Mouse (Mus musculus) kidney, adult 2 months (tissue): ENCODE results near the gene Nptxr.

Experiments
- CTCF ChIP-seq: fragments of 200-500 bp; conservative IDR thresholded peaks from 2 replicates; pipeline ENCODE4 v1.5.1; 2011; ENCODE audit warnings: low read depth, mild to moderate bottlenecking, control low read depth, low read length, moderate library complexity, mixed read lengths; ENCODE audit not compliant: insufficient read depth, insufficient read length
- POLR2A ChIP-seq: fragments of 200-500 bp; IDR thresholded peaks from one replicate; pipeline ENCODE4 v1.6.1; 2011; ENCODE audit warnings: low read depth, low read length, control low read depth

GRCm38 (mm10) chr15:79791502-79791901 is 13.1 kb downstream of the Nptxr start:
- TF ChIP-seq CTCF (no peak), POLR2A (no peak)
